Mouse (Mus musculus) MEL (cell line): ENCODE data around the gene Gm20388. TPM values are rescaled to one million over a fixed set of nuclear protein-coding genes. Genes with fewer than 3 reads are reported as not detected.

Experiments used
- DNase-seq: peaks from one replicate; pipeline ENCODE4 v3.0.0; 2011; ENCODE audit warnings: low read depth, low spot score
- H3K27ac ChIP-seq: 2 replicates; pipeline ENCODE4 v1.5.1; 2012; ENCODE audit warnings: low read depth, mild to moderate bottlenecking, control low read depth, low read length, moderate library complexity; ENCODE audit not compliant: control insufficient read depth
- H3K27me3 ChIP-seq, 2 experiments: fragments of 150-350 bp in 1 of 2; sonication (generic) in 1 of 2; 2 replicates each; pipeline ENCODE4 v1.6.1; 2012; ENCODE audit warnings: low read length in 2 of 2, mild to moderate bottlenecking in 2 of 2, improper control_type of control experiment in 1 of 2, moderate library complexity in 1 of 2; ENCODE audit not compliant: insufficient read depth in 2 of 2, control insufficient read depth in 1 of 2
- H3K36me3 ChIP-seq, 2 experiments: 2 replicates each; pipeline ENCODE4 v1.6.1; 2012 to 2014; ENCODE audit warnings: low read length in 2 of 2, improper control_type of control experiment in 1 of 2, inconsistent platforms in 1 of 2, mild to moderate bottlenecking in 1 of 2; ENCODE audit not compliant: insufficient read depth in 2 of 2, control insufficient read depth in 1 of 2
- H3K4me1 ChIP-seq, 2 experiments: fragments of 150-350 bp in 1 of 2; sonication (generic) in 1 of 2; 2 replicates each; pipeline ENCODE4 v1.6.1; 2012; ENCODE audit warnings: low read length in 2 of 2, improper control_type of control experiment in 1 of 2, mild to moderate bottlenecking in 1 of 2; ENCODE audit not compliant: insufficient read depth in 2 of 2, control insufficient read depth in 1 of 2
- H3K4me3 ChIP-seq, 2 experiments: fragments of 150-350 bp in 1 of 2; sonication (generic) in 1 of 2; 2 replicates each; pipeline ENCODE4 v1.5.1; 2012; ENCODE audit warnings: low read depth in 2 of 2, low read length in 2 of 2, mild to moderate bottlenecking in 2 of 2, moderate library complexity in 2 of 2, control low read depth in 1 of 2, improper control_type of control experiment in 1 of 2; ENCODE audit not compliant: control insufficient read depth in 1 of 2, insufficient read depth in 1 of 2
- H3K79me2 ChIP-seq: 2 replicates; pipeline ENCODE4 v1.6.1; 2012; ENCODE audit warnings: mild to moderate bottlenecking, low read length, moderate library complexity; ENCODE audit not compliant: control insufficient read depth, poor library complexity, insufficient read depth
- H3K9ac ChIP-seq: 2 replicates; pipeline ENCODE4 v1.6.1; 2012; ENCODE audit warnings: low read depth, mild to moderate bottlenecking, control low read depth, low read length, moderate library complexity; ENCODE audit not compliant: control insufficient read depth, poor library complexity, severe bottlenecking
- H3K9me3 ChIP-seq: fragments of 150-350 bp; sonication (generic); replicated peaks from 2 replicates; pipeline ENCODE4 v1.6.1; 2012; ENCODE audit warnings: mild to moderate bottlenecking, low read length, improper control_type of control experiment, moderate library complexity; ENCODE audit not compliant: insufficient read depth
- BHLHE40 ChIP-seq: IDR thresholded peaks from 2 replicates; pipeline ENCODE4 v1.6.1; 2012; ENCODE audit warnings: low read depth, mild to moderate bottlenecking, inconsistent platforms, low read length, improper control_type of control experiment, borderline replicate concordance
- CHD2 ChIP-seq: IDR thresholded peaks from 2 replicates; pipeline ENCODE4 v1.6.1; 2011; ENCODE audit warnings: low read length, improper control_type of control experiment
- E2F4 ChIP-seq: IDR thresholded peaks from 2 replicates; pipeline ENCODE4 v1.6.1; 2011; ENCODE audit warnings: low read depth, low read length, improper control_type of control experiment, borderline replicate concordance
- HCFC1 ChIP-seq: IDR thresholded peaks from 2 replicates; pipeline ENCODE4 v1.6.1; 2012; ENCODE audit warnings: low read depth, mild to moderate bottlenecking, inconsistent platforms, low read length, improper control_type of control experiment, moderate library complexity
- NRF1 ChIP-seq: IDR thresholded peaks from 2 replicates; pipeline ENCODE4 v1.6.1; 2014; ENCODE audit warnings: low read depth, mild to moderate bottlenecking, inconsistent platforms, low read length, improper control_type of control experiment, moderate library complexity; ENCODE audit not compliant: poor library complexity, insufficient read depth, severe bottlenecking
- RCOR1 ChIP-seq: IDR thresholded peaks from 2 replicates; pipeline ENCODE4 v1.6.1; 2012; ENCODE audit warnings: low read depth, mild to moderate bottlenecking, inconsistent platforms, low read length, improper control_type of control experiment
- SIN3A ChIP-seq: IDR thresholded peaks from 2 replicates; pipeline ENCODE4 v1.6.1; 2012; ENCODE audit warnings: low read length, improper control_type of control experiment, inconsistent platforms
- SMC3 ChIP-seq: IDR thresholded peaks from 2 replicates; pipeline ENCODE4 v1.6.1; 2011; ENCODE audit warnings: low read depth, low read length, improper control_type of control experiment
- TCF12 ChIP-seq: IDR thresholded peaks from 2 replicates; pipeline ENCODE4 v1.6.1; 2014; ENCODE audit warnings: low read depth, mild to moderate bottlenecking, inconsistent platforms, low read length, improper control_type of control experiment, moderate library complexity
- ZC3H11A ChIP-seq: IDR thresholded peaks from 2 replicates; pipeline ENCODE4 v1.6.1; 2012; ENCODE audit warnings: low read depth, mild to moderate bottlenecking, inconsistent platforms, low read length, improper control_type of control experiment
- ZNF384 ChIP-seq: IDR thresholded peaks from 2 replicates; pipeline ENCODE4 v1.6.1; 2012; ENCODE audit warnings: low read depth, mild to moderate bottlenecking, inconsistent platforms, low read length, improper control_type of control experiment
- polyA plus RNA-seq, 2 experiments: library from polyadenylated mRNA; stranded (reverse) in 1 of 2; unstranded in 1 of 2; fragments of >175 nt in 1 of 2; fragments of >200 nt in 1 of 2; gene quantifications; 2 replicates each; pipeline versions ENCODE4 v1.2.1 to v1.2.4; 2012; ENCODE audit warnings: low replicate concordance in 2 of 2, low read depth in 1 of 2; ENCODE audit not compliant: insufficient read length in 2 of 2, insufficient read depth in 1 of 2, missing spikeins in 1 of 2
- total RNA-seq: library from RNA; depleted of rRNA; stranded (reverse); fragments of 300-350 nt; gene quantifications from 2 replicates; pipeline ENCODE4 v1.2.3, GENCODE M21; 2012

The Gm20388 gene
- total and polyA plus RNA-seq, 3 experiments = 11.1 to 17.8 TPM; not detected in 1

DNA sequence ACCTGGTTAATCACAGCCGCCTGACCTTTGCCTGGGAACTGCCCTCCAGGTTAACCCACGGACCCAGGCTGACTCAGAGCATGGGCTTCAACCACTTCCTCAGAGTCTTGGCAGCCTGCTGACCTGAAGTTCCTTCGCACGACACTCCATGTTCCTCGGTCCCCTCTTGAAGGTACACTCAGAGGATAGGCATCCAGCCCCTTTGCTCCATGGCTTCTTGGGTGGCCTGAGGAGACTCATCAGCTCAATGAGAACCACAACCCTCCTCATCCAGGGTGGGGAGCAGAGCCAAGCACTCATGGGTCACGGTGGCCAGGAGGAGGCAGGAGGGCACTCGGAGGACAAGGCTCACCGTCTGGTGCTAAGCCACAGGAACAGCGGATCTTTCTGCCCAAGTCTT lies 1015.6 kb downstream of the Gm20388 start:
- no peaks in the 10 kb centered on the region for H3K9me3 ChIP-seq
- no peaks in the 10 kb centered on the region for H3K36me3 ChIP-seq
- H3K27ac ChIP-seq = no peak overlapping the region
- H3K79me2 ChIP-seq = no peaks in the 10 kb centered on the region
- H3K4me1 ChIP-seq = no peaks in the 10 kb centered on the region
- H3K9ac ChIP-seq = no peak overlapping the region
- no peak for DNase-seq
- H3K27me3 ChIP-seq = no peaks in the 10 kb centered on the region
- TF ChIP-seq TCF12 = no peak
- no peak for TF ChIP-seq ZC3H11A
- H3K4me3 ChIP-seq = no peak overlapping the region

DNA sequence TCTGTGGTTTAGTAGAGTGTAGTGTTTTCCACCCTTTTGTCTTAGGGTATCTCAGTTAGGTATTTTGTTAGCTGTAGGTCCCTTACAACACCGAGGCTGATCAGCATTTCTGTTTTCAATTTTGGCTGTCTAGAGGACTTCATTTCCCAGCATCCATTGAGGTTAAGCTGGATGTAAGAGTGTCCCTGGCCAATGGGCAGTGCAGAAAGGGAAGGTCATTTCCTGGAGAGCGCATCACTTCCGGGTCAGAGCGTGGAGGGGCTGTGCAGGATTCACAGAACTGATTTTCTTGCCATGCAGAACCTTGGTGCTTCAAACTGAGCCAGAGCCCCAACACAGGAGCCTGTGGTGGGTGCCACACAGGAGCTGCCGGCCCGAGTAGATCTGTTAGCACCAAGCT lies 1017.4 kb downstream of the Gm20388 start:
- H3K4me1 ChIP-seq = no peaks in the 10 kb centered on the region
- no peak for TF ChIP-seq NRF1
- TF ChIP-seq CHD2 = no peak
- TF ChIP-seq RCOR1 = no peak
- no peak for TF ChIP-seq SIN3A
- no peak for TF ChIP-seq ZC3H11A
- no peak for TF ChIP-seq ZNF384
- no peak for TF ChIP-seq HCFC1
- TF ChIP-seq E2F4 = no peak
- no peak for TF ChIP-seq BHLHE40
- no peak for DNase-seq
- no peak overlapping the region for H3K9ac ChIP-seq
- no peak overlapping the region for H3K4me3 ChIP-seq
- H3K36me3 ChIP-seq = no peaks in the 10 kb centered on the region
- no peaks in the 10 kb centered on the region for H3K27me3 ChIP-seq
- no peaks in the 10 kb centered on the region for H3K9me3 ChIP-seq
- H3K27ac ChIP-seq = no peak overlapping the region
- no peaks in the 10 kb centered on the region for H3K79me2 ChIP-seq

GRCm38 (mm10) chr8:120934596-120934995 lies 1024.0 kb downstream of the Gm20388 start:
- H3K4me1 ChIP-seq = no peaks in the 10 kb centered on the region
- no peak for DNase-seq
- H3K4me3 ChIP-seq = no peak overlapping the region
- H3K9ac ChIP-seq = no peak overlapping the region
- no peaks in the 10 kb centered on the region for H3K9me3 ChIP-seq
- TF ChIP-seq SMC3 = no peak
- H3K27me3 ChIP-seq = no peaks in the 10 kb centered on the region
- H3K36me3 ChIP-seq = no peaks in the 10 kb centered on the region
- H3K27ac ChIP-seq = no peak overlapping the region
- H3K79me2 ChIP-seq = no peaks in the 10 kb centered on the region
